Mouse (Mus musculus): ENCODE measurements at regions not wholly inside any gene's neighbourhood (a gene's known extent, or its start where the extent isn't known, plus 50 kb on each side); places are given as distances from the start of the nearest gene placed in this dataset.

DNA sequence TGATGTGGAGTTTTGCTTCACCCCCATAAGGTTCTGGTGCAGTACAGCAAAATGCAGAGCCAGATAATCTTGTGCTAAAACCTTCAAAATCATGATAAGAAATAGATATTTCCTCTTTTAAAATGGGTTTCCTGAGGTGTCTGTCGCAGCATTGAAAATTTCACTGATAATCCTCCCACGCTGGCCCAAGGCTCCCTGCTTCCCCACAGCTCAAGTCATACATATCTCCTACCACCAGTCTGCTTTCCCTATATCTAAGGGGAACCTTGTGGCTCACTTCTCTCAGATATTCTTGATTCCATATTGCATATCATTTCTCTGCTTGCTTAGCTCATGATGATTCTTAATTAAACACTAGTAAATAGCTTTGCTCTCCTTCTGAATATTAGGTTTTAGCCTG is 868.6 kb downstream of the Defb40 start:
- no peak for TF ChIP-seq CTCF (IDR thresholded peaks at IDR 0.05; ENCODE audit: insufficient read depth, low read depth, low read length)
- TF ChIP-seq POLR2A (IDR thresholded peaks at IDR 0.05; ENCODE audit: insufficient read depth, low read depth, low read length) = no peak
